Mouse (Mus musculus) skeletal muscle tissue, adult 2 months (tissue): ENCODE data around the gene Prkcz.

Experiments
- DNase-seq: peaks from one replicate; pipeline ENCODE4 v3.0.0-alpha.2; 2012; ENCODE audit warnings: low read depth, low spot score

Gene Prkcz

DNA sequence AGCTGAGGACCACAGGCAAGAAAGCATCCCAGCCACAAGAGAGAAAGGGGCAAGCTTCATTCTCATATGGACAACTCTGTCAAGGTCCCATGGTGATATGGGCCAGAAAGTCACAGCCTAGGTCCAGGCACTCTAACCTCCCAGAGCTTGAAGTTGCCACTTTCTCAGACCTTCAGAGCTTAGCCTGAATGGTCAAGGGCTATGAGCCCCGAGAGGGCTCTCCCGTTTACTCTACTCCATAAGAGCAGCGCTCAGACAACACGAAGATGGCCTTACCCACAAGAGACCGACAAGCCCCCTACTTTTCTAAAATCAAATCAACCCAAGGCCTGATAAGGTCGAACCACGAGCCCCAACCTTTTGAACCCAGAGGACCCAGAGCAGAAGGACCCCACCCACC, 140.1 kb downstream of the Prkcz start:
- no peak for DNase-seq

DNA sequence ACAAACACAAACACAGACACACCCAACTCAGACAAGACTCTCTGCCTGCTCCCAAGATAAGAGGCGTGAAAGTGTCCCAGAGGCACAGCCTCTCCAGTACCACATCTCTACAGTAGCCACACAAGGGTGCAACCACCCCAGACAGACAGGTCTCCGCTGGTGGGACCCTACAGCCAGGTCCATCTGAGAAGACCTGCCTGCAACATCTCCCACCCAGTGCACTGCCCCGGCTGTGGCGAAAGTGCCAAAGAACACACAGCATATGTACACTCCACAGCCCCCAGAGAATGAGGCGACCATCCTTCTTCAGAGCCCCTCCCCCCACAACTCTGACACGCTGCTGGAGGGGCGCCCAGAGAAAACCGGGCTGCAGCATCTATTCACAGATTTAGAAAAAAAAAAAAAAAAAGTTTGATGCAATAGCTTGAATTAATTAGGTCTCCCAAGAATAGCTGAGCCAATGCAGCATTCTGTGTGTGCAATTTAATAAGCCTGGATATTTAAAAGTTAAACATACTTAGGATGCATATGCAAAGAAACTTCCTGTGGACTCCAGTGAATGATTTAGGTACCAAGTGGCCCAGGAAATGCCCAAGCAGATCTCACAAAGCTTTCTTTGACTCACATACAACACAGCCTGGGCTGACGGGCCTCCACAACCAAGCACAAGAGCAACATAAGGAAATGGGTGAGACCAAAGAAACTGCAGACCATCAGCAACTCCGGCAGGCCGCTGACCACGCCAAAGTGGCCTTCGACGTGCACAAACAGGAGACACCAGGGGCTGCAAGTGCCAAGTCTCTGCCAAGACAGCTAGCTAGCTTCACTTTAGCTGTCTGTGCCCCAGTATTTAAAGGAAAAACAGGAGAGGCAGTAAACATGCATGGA, 140.7 kb downstream of the Prkcz start:
- no peak for DNase-seq

DNA sequence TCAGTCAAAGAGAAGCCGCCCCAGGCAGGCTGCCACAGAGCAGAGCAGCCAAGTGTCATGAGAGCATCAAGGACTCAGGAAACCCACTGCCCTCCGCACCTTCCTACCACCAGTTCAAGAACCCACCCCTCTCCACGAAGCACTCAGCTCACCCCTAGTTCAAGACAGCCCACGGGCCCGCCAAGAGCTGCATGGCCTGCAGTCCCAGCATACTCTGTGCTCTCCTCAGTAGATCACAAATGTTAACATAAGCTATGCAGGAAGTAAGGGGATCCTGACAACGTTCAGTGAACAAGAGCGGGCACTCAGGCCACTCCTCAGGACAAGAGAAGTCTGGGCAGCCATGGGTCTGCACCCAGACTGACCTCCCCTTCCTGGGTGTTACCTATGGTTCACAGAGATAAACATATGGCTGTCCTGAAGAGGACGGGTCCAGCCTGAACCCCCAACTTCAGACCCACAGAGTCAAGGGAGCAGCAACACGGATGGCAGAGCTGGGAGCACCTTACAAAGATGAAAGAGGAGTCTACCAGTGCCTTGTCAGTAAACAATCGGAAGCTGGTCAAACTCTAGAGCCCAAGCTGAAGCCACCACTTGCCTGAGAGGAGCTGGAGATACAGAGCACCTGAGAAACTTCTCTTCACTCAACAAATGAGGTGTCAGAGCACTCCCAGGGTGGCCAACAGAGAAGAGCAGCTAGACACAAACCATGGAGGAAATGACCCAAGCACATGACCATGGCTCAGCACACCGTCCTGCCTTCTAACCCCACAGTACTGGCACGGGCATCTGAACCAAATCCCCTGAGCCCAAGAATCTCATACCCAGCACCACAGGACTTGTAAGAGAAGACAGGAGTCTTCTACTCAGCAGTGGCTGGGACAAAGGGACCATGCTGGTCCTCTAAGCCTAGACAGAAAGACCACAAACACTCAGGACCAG, 141.6 kb downstream of the Prkcz start:
- DNase-seq, result no peak

DNA sequence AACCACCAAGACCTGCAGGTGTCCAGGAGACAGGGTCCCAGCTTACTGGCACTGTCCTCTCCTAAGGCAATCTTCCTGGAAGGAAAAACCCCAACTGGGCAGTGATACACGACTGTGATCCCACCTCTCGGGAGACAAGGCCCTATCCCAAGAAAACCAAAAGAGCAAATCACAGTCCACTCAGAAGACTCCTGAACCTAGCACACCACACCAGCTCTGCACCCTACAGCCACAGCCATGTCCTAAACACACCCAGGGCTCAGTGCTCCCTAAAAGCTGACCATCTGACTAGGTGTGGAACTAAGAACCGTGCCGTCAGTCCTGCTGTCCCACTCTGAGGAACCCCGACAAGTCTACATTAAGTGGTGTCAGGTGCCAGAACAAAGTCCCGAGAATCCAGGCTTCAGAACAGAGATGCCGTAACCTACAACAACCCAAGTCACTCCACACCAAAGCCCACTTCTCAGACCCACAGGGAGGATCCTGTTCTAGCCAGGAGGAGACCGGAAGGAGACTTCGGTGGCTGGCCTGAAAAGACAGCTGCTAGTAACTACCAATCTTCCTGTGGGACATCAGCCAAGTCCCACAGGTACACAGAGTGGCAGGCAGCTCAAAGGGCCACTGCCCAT, 142.9 kb downstream of the Prkcz start:
- DNase-seq, result no peak

DNA sequence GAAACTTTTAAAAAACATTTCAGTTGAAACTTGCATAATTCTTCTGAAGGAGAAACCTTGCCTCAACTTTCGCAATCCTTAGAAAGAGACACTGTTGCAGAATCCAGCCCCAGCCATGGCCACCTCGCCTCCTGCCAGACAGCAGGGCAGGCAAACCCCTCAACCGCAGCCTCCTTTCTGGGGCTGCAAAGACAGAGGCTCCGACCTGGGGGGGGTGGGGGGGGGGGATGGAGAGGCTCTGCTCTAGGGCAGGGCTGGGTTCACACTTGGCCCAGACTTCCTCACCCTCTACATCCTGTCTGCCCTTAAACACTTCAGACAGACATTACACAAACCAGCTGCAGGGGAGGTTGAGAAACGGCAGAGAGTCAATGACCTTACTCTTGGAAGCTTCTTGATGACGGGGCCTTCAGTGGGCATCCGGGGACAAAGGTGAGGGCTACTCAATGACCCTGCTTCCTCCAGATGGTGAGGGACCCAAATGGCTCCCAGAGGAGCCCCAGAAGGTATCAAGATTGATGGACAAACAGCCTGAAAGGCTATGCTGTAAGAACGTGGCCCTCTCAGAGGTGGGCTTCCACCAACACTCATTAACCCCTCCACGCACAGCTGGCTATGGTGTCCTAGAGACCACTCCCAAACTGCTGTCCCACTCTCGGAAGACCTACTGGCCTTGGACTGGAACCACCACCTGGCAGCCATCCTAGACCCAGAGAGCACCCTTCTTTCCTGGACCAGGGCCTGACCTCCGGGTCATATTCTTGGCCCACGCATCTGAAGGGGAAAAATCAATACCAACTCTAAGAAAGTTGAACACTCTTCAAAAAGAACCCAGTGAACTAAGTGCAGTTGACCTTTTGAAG, 143.7 kb downstream of the Prkcz start:
- DNase-seq, result no peak

DNA sequence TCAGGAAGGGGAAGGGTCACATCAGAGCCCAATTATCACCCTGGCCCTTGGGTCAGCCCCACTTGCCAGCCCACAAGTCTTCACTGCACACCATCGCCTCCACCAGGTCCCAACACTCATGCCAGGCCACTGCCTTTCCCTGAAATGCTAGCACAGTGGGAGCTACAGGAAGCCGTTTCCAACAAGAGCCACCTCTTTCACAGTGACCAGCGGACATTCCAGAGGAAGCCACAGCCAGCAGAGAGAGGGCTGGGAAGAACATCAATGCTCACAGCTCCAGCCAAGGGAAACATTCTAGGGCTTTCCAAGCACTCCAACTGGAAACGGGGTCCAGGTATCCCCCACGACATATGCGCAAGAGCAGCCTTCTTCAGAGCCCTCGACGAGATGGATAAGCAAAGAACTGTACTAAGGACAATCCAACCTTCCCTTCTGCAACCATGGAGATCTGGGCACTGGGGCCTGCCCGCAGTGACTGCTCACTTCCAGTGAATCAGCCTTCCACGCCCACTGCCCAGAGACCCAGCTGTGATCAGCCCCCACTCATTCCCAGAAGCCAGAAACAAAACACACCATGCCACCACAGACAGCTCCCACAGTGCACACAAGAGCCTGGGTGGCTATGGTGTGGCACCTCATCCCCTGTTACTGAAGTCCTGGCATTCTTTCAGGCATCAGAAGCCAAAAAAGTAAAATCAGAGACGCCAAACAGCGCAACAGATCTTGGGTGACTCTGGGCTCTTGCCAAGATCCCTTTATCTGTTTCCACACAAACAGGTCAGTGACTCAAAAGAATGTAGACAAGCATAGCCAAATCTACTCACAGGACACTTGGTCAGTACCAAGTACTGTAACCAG, 145.2 kb downstream of the Prkcz start:
- no peak for DNase-seq

DNA sequence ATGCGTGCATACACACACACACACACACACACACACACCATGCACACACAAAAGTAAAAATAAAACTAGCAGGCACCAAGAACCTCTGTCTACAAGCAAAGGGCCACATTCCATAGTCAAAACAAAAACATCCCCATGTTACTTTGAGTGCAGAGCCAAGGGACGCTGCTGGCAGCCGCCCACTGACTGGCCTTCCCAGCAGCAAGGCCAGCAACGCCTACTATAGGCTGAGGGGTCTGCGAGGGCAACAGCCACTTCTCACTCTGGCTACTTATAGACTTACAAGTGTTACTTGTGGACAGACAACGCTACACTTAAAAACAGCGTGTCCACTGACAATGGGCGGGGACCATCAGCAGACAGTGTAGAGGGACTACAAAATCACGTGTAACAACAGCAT, 146.0 kb downstream of the Prkcz start:
- no peak for DNase-seq

DNA sequence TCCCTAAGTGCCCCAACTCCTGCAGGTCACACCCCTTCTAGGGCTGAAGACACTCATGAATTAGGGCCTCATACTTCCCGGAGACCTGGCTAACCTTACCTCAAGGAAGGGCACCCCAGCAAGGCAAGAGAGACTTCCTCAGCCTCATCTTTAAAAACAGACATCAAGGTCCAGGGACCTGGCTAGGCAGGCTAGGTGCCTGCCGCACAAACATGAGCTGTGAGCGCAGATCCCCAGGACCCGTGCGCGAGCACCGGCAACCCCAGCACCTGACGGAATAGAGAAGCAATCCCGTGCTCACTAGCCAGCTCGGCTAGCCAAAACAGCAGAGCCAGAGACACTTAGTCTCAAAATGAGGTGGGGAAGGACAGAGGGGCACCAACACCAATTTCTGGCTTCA, 146.4 kb downstream of the Prkcz start:
- DNase-seq, result no peak

DNA sequence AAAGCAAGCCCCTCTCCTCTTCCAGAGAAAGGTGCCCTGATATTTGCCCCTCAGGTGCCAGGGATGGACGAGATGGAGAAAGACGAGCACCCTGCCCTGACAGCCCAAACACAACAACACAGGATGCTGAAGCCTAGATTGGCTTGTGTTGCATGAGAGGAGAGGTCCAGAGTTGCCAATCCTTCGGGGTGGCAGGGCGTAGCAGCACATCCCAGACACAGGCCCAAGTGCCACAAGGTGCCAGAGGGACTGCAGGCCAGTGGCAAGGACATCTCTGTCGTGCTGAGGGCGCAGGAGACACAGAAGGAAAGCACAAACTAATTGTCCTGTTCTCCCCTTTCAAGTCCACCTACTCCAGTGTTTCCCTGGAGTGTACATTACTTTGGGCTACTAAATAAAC, 147.0 kb downstream of the Prkcz start:
- DNase-seq, result no peak

DNA sequence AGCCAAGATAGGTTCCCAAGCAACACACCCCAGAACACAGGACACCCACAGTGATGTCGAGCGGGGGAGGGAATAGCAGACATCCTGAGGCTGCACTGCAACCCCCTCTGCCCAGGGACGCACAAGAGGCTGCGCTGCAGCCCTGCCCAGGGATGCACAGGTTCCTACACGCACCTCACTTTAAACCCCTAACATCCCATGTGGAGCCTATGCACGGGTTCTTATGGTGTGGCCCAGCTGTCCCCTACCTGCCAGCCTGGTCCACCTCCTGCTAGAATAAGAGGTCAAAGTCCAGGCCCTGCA, 147.5 kb downstream of the Prkcz start:
- no peak for DNase-seq

DNA sequence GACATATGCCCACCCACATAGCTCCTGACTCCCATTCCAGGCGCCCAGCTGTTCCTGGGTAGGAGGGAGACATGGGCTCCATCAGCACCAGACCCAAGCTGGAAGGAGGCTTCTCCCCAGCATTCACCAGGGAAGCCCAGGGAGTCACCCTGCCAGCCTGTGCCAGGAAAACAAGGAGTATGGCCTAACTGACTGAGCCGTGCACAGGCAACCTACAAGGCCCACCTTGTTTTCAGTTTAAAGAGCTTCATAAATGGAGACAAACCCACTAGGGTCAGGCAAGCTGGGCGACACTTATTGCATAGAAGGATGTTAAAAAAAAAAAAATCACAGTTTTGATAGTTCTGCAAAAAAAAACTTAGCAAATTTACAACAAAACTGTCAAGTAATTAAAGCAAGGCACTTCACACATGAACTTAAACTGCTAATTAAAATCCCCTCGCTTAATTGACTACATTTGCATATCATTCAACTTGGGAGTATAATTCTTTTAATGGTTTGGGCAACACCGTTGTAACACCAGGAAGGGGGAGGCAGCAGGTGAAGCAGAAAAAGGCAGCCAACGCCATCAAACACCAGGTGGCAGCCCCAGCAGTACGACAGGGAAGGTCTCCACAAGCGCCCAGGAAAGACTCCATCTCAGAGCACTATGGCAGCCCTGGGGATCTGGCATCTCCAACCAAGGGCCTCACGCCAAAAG, 148.0 kb downstream of the Prkcz start:
- DNase-seq, result no peak
